Mouse (Mus musculus) MN1 (cell line): ENCODE data around the gene Gphb5.
"Not testable (repeated sequence)": the region's sequence is repeated elsewhere in the genome, so short reads cannot be mapped to it uniquely, and the experiment has no call there.

ENCODE experiments used
- DNase-seq: peaks from one replicate; pipeline ENCODE4 v3.0.0-alpha.2; 2016; ENCODE audit warnings: low spot score

The Gphb5 gene

DNA sequence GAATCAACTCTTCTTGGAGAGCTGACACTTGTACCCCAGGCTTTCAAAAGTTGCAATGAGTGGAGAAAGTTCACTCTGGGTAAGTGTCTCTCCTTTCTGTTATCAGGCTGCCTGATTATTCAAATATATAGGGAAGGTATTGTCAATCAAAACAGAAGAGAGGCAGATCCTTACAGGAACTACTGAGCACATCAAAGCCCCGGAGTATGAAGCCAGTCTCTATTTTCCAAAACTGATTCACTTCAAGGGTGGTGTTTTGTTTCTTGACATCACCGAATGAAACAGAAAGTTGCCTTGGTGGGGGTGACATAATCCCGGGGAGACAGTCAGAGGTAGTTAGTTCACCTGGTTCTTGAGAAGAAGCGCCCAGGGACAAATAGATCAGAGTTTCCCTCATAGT lies at the start of gene Gphb5:
Gene Gphb5, minus strand, starts transcription at position 101 of the 400 bp plus-strand sequence.
- no peak for DNase-seq

GRCm38 (mm10) chr12:75466206-75466605 lies 49.6 kb upstream of the Gphb5 start:
- DNase-seq, result no peak

- DNase-seq, result peak; percentile 61
These were observed 47.6 kb upstream of the Gphb5 start for GRCm38 (mm10) chr12:75464016-75464769.

DNA sequence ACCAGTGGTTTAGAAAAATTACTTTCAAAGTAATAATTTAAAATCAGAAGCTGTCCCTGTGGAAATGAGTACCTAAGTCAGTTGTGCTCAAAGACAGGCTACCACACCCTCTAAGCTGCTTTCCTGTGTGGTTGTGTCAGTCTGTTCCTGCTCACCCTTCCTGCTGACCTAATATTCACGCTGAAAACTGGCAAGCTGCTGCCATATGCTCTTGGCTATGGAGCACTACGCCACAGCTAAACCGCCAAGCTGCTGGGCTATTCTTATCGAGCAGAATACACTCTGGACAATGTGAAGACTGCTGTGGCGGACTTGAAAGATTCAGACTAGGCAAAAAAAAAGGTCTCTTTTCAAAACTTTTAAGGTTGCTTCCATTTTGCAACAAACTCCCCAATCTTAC lies 44.0 kb upstream of the Gphb5 start:
- DNase-seq, result no peak

- no peak for DNase-seq
These were observed 43.1 kb upstream of the Gphb5 start for GRCm38 (mm10) chr12:75459656-75460055.

DNA sequence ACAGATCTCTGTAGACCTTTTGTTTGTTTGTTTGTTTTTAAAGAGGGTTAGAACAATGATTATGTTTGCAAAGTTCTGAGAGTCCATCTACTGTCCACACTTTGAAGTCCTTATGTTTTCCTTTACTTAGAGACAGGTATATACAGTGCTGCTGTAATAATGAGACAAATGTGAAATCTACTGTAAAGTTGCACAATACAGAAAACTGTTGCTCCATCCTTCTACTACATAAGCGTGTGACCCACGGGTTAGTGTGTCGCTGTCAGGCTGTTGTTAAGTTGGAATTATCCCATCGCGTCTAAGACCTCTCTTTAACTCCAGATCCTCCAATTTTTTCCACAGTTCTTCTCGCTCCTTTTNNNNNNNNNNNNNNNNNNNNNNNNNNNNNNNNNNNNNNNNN lies 36.9 kb upstream of the Gphb5 start:
- no peak for DNase-seq

- DNase-seq, result peak; percentile 30
These were observed 36.4 kb upstream of the Gphb5 start for GRCm38 (mm10) chr12:75453027-75453426.

- no peak for DNase-seq
These were observed 34.0 kb upstream of the Gphb5 start for GRCm38 (mm10) chr12:75450592-75450991.

DNA sequence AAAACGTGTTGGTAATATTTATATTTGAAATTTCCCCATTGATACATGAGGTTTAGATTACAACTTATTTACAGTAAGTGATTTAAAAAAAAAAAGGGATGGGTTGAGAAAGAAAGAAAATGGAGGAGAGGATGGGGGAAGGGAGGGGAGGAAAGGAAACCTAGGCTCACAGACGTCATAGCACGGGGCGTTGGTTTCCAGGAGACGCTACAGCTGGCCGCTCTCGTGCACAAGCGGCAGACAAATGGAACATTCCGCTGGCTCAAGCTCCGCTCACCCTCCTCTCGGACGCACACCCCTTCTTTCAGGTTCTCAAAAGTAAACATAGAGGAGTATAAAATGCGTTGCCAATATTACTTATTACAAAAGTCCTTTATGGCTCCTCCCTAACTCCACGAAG lies 33.4 kb upstream of the Gphb5 start:
- DNase-seq, result no peak

DNA sequence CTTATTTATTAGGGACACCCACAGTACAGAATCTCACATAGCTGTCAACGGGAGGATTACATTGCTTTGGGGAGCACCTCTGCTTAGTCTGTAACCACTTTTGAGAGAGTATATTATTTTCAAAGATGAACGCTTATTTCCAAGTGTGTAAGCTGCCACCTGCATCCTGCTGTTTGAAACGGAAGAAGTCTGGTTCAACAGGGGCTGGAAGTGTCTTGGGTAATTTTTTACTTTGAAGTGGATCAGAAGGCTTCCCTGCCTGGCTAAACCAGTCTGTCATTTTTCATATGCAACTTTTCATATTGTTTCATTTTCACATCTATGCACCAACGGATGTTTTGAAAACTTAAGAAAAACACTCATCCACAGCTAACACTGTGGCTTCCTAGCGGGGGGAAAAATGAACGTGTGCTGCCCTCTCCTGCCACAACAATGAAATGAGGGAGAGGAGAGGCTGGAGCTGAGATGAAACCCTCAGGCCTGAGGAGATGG lies 32.9 kb upstream of the Gphb5 start:
- DNase-seq, result no peak

GRCm38 (mm10) chr12:75448921-75449320 lies 32.3 kb upstream of the Gphb5 start:
- DNase-seq, result no peak

- DNase-seq, result no peak
These were observed 29.7 kb upstream of the Gphb5 start for GRCm38 (mm10) chr12:75446245-75446644.

DNA sequence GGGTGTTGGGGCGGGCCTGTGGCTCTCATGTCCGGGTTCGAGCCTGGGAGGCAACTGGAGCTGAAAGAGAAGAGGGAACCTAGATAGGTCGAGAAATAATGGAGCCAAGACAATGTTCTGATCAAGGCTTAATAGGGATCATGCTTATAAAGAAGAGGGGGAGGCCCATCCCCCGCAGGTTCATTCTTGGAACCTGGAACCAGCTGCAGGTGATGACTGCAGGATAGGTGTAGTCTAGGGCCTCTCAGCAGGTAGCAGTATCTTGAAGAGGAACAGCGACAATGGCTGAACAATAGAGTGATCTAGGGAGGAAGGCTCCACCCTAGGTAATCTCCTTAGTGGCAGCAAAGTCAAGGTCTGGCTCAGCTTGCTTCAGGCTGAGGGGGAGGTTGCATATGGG lies 15.8 kb upstream of the Gphb5 start:
- not testable (repeated sequence) for DNase-seq

GRCm38 (mm10) chr12:75429685-75430396 lies 13.3 kb upstream of the Gphb5 start:
- no peak for DNase-seq

DNA sequence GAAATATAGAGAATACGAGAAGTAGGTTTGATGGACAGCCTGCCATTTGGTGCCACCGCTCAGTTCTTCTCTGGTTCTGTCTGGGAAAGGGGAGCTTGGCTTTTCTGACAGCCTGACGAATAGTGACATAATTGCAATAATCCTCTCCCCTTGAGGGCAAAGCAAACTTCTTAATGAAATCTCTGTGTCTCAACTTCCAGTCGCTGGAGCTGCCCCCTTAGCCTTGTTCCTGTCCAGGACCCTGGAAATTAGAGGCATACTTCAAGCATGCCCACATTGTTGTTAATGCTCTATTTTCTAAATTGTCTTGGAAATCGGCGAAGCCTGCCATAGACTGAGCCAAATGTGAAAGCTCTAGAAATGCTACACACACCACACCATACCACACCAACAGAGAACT lies 12.1 kb upstream of the Gphb5 start:
- no peak for DNase-seq

DNA sequence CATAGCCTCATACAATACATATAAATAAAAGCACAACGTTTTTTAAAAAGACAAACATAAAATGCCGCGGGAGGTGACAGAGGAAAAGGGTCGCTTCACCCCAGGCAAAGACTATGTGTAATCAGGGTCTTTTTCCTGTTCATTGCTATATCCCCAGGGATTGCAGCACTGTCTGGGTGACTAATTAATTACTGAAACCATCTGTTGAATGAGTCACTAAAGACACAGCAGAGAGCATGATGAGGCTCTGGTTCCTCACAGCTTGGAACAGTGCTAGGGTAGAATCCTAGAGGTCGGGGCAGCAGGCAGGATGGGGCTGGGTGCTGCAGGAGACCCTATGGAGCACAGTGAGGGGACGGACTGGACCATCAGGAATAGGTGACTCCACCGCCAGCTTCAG lies 9.3 kb upstream of the Gphb5 start:
- DNase-seq, result peak; percentile 39

- no peak for DNase-seq
These were observed 8.2 kb upstream of the Gphb5 start for GRCm38 (mm10) chr12:75424817-75425216.

DNA sequence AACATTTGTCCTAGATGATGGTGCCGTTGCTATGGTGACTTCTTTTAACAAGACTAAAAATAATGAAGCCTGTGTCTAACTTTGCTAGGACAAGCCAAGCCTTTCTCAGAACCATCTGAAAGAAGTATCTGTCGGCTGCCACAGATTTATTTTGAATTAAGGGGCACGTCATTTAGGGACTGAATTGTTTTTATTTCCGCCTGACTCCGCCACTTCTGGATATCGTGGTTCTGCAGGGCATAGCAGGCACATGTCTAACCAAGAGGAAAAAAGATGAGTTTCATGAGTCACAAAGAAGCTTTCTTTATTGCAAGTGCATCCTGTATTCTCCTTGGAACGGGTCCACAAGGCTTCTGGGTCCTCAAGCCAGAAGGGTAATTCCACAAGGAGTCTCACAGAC lies 7.8 kb upstream of the Gphb5 start:
- peak; percentile 52 for DNase-seq

DNA sequence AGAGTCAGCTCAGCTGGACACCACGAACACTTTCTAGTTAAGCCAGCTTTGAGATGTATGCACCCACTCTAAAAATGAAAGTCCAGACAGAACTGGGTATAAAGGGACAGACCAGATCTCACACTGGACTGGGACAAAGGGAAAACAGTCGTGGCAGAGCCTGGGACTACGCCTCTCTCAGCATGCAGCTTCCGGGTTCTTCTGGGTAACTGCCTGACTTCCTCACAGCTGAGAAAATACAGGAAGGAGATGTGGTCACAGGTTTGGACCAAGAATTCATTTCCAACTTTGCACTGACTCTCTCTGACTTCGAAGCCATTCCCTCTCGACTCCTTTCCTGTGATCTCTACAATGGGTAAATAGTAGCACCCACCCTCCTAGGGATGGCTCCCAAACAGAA lies 1.6 kb downstream of the Gphb5 start:
- DNase-seq, result no peak

- no peak for DNase-seq
These were observed 3.6 kb downstream of the Gphb5 start for GRCm38 (mm10) chr12:75412964-75413363.

DNA sequence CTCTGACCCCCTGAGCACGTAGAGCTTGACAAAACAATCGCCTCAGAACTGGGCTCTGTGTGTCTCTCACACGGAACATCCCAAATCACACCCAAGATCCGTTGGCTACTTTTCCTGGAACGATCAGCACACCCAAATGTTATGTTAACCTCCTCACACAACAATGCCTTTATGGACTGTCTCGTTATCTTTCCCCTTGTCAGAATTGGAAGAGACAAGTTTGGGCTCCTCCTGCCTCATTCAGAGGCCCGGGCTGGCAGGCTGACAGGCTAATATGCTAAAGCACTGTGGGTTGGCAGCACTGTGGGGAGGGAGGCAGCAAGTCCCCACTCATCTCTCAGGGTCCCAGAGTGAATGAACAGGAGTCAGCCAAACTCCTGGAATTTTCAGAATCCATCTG lies 19.5 kb downstream of the Gphb5 start:
- no peak for DNase-seq

DNA sequence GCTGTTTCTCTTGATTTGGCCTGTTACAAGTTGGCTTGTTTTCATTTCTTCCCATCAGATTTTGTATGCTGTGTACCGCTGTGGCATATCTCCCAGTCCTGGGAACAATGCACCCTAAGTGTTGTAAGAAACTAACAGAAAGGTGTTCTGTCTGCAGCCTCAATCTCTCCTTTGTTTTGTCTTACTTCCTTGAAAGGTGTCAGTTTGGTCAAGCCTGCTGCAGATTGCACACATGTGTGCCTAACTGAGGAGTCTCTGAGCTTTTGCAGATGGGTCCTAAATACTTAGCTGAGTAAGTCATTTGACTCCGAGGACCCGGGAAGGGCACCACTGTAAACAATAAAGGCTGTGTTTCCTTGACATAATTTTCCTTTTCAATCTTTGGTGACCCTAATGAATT lies 20.0 kb downstream of the Gphb5 start:
- no peak for DNase-seq

DNA sequence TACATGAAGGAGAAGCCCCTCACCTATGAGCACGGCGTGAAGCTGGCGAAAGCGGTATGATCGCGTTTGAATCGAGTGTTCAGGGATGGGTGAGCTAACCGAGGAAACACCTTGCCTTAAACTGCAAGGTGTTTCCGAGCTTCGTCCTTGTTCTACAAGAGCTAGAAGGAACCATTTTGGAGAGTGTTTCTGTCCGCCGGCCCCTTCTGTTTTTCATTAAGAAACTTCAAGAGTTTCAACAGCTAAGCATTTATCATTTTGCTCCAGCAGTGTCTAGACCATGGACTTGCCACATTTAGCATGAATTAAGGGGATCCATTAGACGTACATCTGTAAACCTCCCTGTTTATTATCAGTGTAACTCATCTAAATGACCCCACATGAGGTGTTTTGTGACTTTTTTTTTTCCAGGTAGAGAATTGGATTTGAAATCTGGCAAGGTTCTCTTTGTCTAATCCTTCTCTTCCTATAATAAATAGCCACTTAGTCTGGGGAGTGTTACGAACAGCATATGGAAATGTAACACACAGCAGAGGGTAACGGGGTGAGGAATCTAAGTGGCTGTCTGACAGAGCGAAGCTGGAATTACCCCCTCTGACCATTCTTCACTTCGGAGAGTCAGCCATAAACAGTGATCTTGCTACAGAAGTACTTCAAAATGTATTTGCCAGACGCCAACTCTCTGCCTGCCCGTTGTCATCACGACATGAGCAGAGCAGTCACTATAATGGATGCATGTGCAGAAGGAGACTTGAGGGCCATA lies 22.4 kb downstream of the Gphb5 start:
- DNase-seq, result no peak
